Mouse (Mus musculus): Measurements from ENCODE around the gene Clec2e.

- TF ChIP-seq CTCF (IDR thresholded peaks at IDR 0.05; ENCODE audit: borderline replicate concordance, extremely low read depth, insufficient read depth, insufficient read length) = no peak
- no peak for TF ChIP-seq POLR2A (IDR thresholded peaks at IDR 0.05; ENCODE audit: borderline replicate concordance, extremely low read depth, insufficient read depth, insufficient read length, poor library complexity, severe bottlenecking)
Measured at GRCm38 (mm10) chr6:129101604-129102003, 891 bp upstream of the Clec2e start.

All from brain, embryonic 14.5 days (tissue).